Comparison of ENCODE assay signal across 9 mouse cellular contexts in genomic region chr7:142435524-142435923, GRCm38 (mm10). TPM values are rescaled to one million over a fixed set of nuclear protein-coding genes. Genes with fewer than 3 reads are reported as not detected.
DNase-seq lines count a peak whose midpoint lies in the region; ATAC-seq lines count a peak whose summit lies in the region.
"Had no signal": no experiment of that assay in that cellular context is flagged by ENCODE, and none has a peak within 500 bp of the region (broad histone marks: within the 10 kb centered on the region; RNA-seq: fewer than 3 reads in every experiment).

No protein-coding gene starts in this region.

- no peak overlapping the region for H3K27ac ChIP-seq in forebrain, embryonic 15.5 days (replicated peaks)

- no peak overlapping the region for H3K4me3 ChIP-seq in forebrain, embryonic 15.5 days

- H3K36me3 ChIP-seq in forebrain, embryonic 15.5 days = no peaks in the 10 kb centered on the region

- 0 out of 2 replicates have a peak, but pooled peaks have one; percentile 41 for ATAC-seq in forebrain, embryonic 15.5 days (replicated peaks)

- no peaks in the 10 kb centered on the region for H3K27me3 ChIP-seq in forebrain, embryonic 15.5 days

- WGBS in forebrain, embryonic 15.5 days = 20% methylated on average over 4 of the region's 4 CpGs

- H3K4me2 ChIP-seq in forebrain, embryonic 15.5 days (replicated peaks) = no peak overlapping the region

- no peak overlapping the region for H3K9ac ChIP-seq in forebrain, embryonic 15.5 days (replicated peaks)

- intact Hi-C loops in left cerebral cortex, postnatal 36 days (cut with DNase I) = loop anchor here (1.0 kb wide), 1 partner anchor 101 kb away; no protein-coding TSS in a partner anchor

- peaks cover 5% of the 10 kb centered on the region for H3K4me1 ChIP-seq in forebrain, embryonic 15.5 days

- DNase-seq in ovary, postnatal 14 days (ENCODE audit: low spot score) = peak; percentile 67
- no peak for DNase-seq in ovary, postnatal 36 days (ENCODE audit: low spot score)
- peak; percentile 78 for DNase-seq in c-Kit-positive CD71-positive TER-119-positive erythroid progenitor cells, embryonic 14.5 days (ENCODE audit: low spot score)
- peak; percentile 28 for DNase-seq in kidney, adult 11 months
- peak; percentile 31 to 52 for DNase-seq in left cerebral cortex, postnatal 36 days (ENCODE audit: low spot score in 2 of 2)
- DNase-seq in mesoderm, embryonic 11.5 days (ENCODE audit: low read depth, low spot score) = peak; percentile 74
- peak; percentile 28 for DNase-seq in telencephalon, adult 2 months (ENCODE audit: low read depth, low spot score)

- H3K9me3 ChIP-seq in forebrain, embryonic 15.5 days = no peaks in the 10 kb centered on the region

RNA-seq across cellular contexts. Expression of gene Syt8, which starts 0.9 kb away (rescaled TPM):
- polyA plus RNA-seq in forebrain, embryonic 15.5 days (2015; fragmentation: Nextera tagmentation; extraction: Ambion mirVana) = not detected in 2 replicates
- not detected for total RNA-seq in left cerebral cortex, postnatal 36 days (2021)
- polyA plus RNA-seq: frontal cortex, adult 2 months had no signal

RNA-seq across cellular contexts. Expression of gene Tnni2, which starts 6.1 kb away (rescaled TPM):
- 0.73 and 0.93 TPM in 2 replicates for polyA plus RNA-seq in forebrain, embryonic 15.5 days (2015; fragmentation: Nextera tagmentation; extraction: Ambion mirVana)
- under 1 TPM in 1 of 2 experiments, not detected in 1; 0.69 TPM for total RNA-seq in left cerebral cortex, postnatal 36 days (2021)

RNA-seq across cellular contexts. Expression of gene Lsp1, which starts 25.1 kb away (rescaled TPM):
- 3.6 and 4.2 TPM in 2 replicates for polyA plus RNA-seq in forebrain, embryonic 15.5 days (2015; fragmentation: Nextera tagmentation; extraction: Ambion mirVana)
- total RNA-seq in left cerebral cortex, postnatal 36 days (2021) = 1 to 10 TPM; 8.1 to 8.7 TPM

RNA-seq across cellular contexts. Expression of gene Ctsd, which starts 47.7 kb away (rescaled TPM):
- 195 and 218 TPM in 2 replicates for polyA plus RNA-seq in forebrain, embryonic 15.5 days (2015; fragmentation: Nextera tagmentation; extraction: Ambion mirVana)
- total RNA-seq in left cerebral cortex, postnatal 36 days (2021) = 100 to 1,000 TPM; 297 to 348 TPM

RNA-seq across cellular contexts. Expression of gene Gm49369, which starts 53.1 kb away (rescaled TPM):
- 1.0 and 3.0 TPM in 2 replicates for polyA plus RNA-seq in forebrain, embryonic 15.5 days (2015; fragmentation: Nextera tagmentation; extraction: Ambion mirVana)
- total RNA-seq in left cerebral cortex, postnatal 36 days (2021) = 1 to 10 TPM in 1 of 2 experiments, not detected in 1; 4.6 TPM
